Mouse (Mus musculus) cerebellum, adult 2 months (tissue): Measurements from ENCODE around the gene Atxn7l3. TPM values are rescaled to one million over a fixed set of nuclear protein-coding genes. Genes with fewer than 3 reads are reported as not detected.

ENCODE experiments used
- DNase-seq, 2 experiments: peaks; one replicate each; pipeline ENCODE4 v3.0.0; 2021
- H3K27ac ChIP-seq: fragments of 200-500 bp; 2 replicates; pipeline ENCODE4 v1.5.1; 2012; ENCODE audit warnings: low read length, control low read depth, inconsistent platforms; ENCODE audit not compliant: insufficient read depth
- H3K27me3 ChIP-seq: fragments of 200-500 bp; 2 replicates; pipeline ENCODE4 v1.6.1; 2012; ENCODE audit warnings: inconsistent platforms, mild to moderate bottlenecking, low read length, moderate library complexity; ENCODE audit not compliant: control insufficient read depth, insufficient read depth
- H3K4me1 ChIP-seq: fragments of 200-500 bp; 2 replicates; pipeline ENCODE4 v1.6.1; 2011; ENCODE audit warnings: low read length; ENCODE audit not compliant: control insufficient read depth, insufficient read depth
- H3K4me3 ChIP-seq: fragments of 200-500 bp; replicated peaks from 2 replicates; pipeline ENCODE3; 2011; ENCODE audit warnings: mild to moderate bottlenecking, low read depth, low read length, control low read depth; ENCODE audit not compliant: insufficient read depth
- CTCF ChIP-seq: fragments of 200-500 bp; IDR thresholded peaks from 2 replicates; pipeline ENCODE4 v1.5.1; 2011; ENCODE audit warnings: low read depth, mild to moderate bottlenecking, control low read depth, low read length, moderate library complexity, borderline replicate concordance; ENCODE audit not compliant: insufficient read depth
- POLR2A ChIP-seq: fragments of 200-500 bp; IDR thresholded peaks from 2 replicates; pipeline ENCODE4 v1.6.1; 2011; ENCODE audit warnings: low read length, control low read depth, borderline replicate concordance; ENCODE audit not compliant: insufficient read depth
- WGBS: fragments of 180-500 bp; shearing (Covaris S2); methylation state at CpG from one replicate; pipeline ENCODE4 v1.1.7; 2018; 5-methylcytosine and 5-hydroxymethylcytosine counted together
- polyA plus RNA-seq: library from polyadenylated mRNA; depleted of rRNA; stranded (reverse); fragments of >200 nt; gene quantifications from 2 replicates; pipeline ENCODE4 v1.2.3, GENCODE M21; 2012

The Atxn7l3 gene
- polyA plus RNA-seq, 1 experiment: 101 TPM

- TF ChIP-seq CTCF: no peak
- Histone ChIP-seq H3K27me3 (no peaks in the 10 kb centered on the region), H3K4me1 (peaks cover 11% of the 10 kb centered on the region; the same call in 1 of the 2 replicates), H3K4me3 (peak overlapping the region; percentile 93), H3K27ac (peak overlapping the region; percentile 88)
- 27% methylated on average over 27 of the region's 27 CpGs for WGBS
- no peak for DNase-seq
Observed at GRCm38 (mm10) chr11:102297577-102298556, 1.4 kb upstream of the Atxn7l3 start.

GRCm38 (mm10) chr11:102295598-102296471 is 596 bp downstream of the Atxn7l3 start:
- WGBS: 1% methylated on average over 58 of the region's 73 CpGs
- DNase-seq: peak; percentile 45 to 56
- Histone ChIP-seq H3K27ac (peak overlapping the region; percentile 15), H3K4me1 (peaks cover 11% of the 10 kb centered on the region; the same call in 1 of the 2 replicates), H3K27me3 (no peaks in the 10 kb centered on the region), H3K4me3 (peak overlapping the region; percentile 93)
- TF ChIP-seq CTCF (no peak), POLR2A (no peak)

GRCm38 (mm10) chr11:102294887-102295597 is 1.4 kb downstream of the Atxn7l3 start:
- H3K4me1 ChIP-seq: peaks cover 11% of the 10 kb centered on the region; the same call in 1 of the 2 replicates
- TF ChIP-seq POLR2A (no peak), CTCF (peak; percentile 42; the same call in 1 of the 2 replicates)
- WGBS: 10% methylated on average over 12 of the region's 12 CpGs
- H3K27ac ChIP-seq: peak overlapping the region; percentile 15
- DNase-seq: peak; percentile 51 to 53
- H3K27me3 ChIP-seq: no peaks in the 10 kb centered on the region
- peak overlapping the region; percentile 93 for H3K4me3 ChIP-seq

GRCm38 (mm10) chr11:102294416-102294815 is 2.0 kb downstream of the Atxn7l3 start:
- Histone ChIP-seq H3K4me1 (peaks cover 11% of the 10 kb centered on the region; the same call in 1 of the 2 replicates), H3K27ac (no peak overlapping the region), H3K27me3 (no peaks in the 10 kb centered on the region), H3K4me3 (no peak overlapping the region)
- DNase-seq: no peak
- no peak for TF ChIP-seq POLR2A
- no peak for TF ChIP-seq CTCF
- WGBS: 71% methylated on average over 5 of the region's 5 CpGs

GRCm38 (mm10) chr11:102293971-102294370 is 2.5 kb downstream of the Atxn7l3 start:
- 90% methylated on average over 13 of the region's 13 CpGs for WGBS
- no peaks in the 10 kb centered on the region for H3K27me3 ChIP-seq
- TF ChIP-seq CTCF: no peak
- no peak for TF ChIP-seq POLR2A
- no peak overlapping the region for H3K27ac ChIP-seq
- no peak for DNase-seq
- H3K4me3 ChIP-seq: no peak overlapping the region
- H3K4me1 ChIP-seq: peaks cover 11% of the 10 kb centered on the region; the same call in 1 of the 2 replicates

- no peaks in the 10 kb centered on the region for H3K27me3 ChIP-seq
- TF ChIP-seq CTCF: no peak
- TF ChIP-seq POLR2A: no peak
- H3K4me1 ChIP-seq: peaks cover 11% of the 10 kb centered on the region; the same call in 1 of the 2 replicates
- H3K27ac ChIP-seq: no peak overlapping the region
- no peak for DNase-seq
- 60% methylated on average over 11 of the region's 11 CpGs for WGBS
- H3K4me3 ChIP-seq: no peak overlapping the region
Observed at GRCm38 (mm10) chr11:102291051-102291535, 5.3 kb downstream of the Atxn7l3 start.

GRCm38 (mm10) chr11:102290141-102290540 is 6.3 kb downstream of the Atxn7l3 start:
- H3K27me3 ChIP-seq: no peaks in the 10 kb centered on the region
- peaks cover 7% of the 10 kb centered on the region; the same call in 1 of the 2 replicates for H3K4me1 ChIP-seq
- H3K4me3 ChIP-seq: no peak overlapping the region
- no peak for DNase-seq
- H3K27ac ChIP-seq: no peak overlapping the region
- TF ChIP-seq CTCF: no peak
- TF ChIP-seq POLR2A: no peak
- 85% methylated on average over 4 of the region's 4 CpGs for WGBS
